ENCODE assay signal across 11 mouse cellular contexts in genomic region chr6:117613656-117614350, GRCm38 (mm10).
DNase-seq lines count a peak whose midpoint lies in the region; ATAC-seq and TF ChIP-seq lines count a peak whose summit lies in the region.
"Had no signal": no experiment of that assay in that cellular context is flagged by ENCODE, and none has a peak within 500 bp of the region (broad histone marks: within the 10 kb centered on the region; RNA-seq: fewer than 3 reads in every experiment).

No protein-coding gene starts in this region.

- no peak for DNase-seq in lung, adult 2 months
- DNase-seq in kidney, adult 9 months: peak; percentile 24
- DNase-seq in B cell, adult 2 months: no peak
- DNase-seq: adrenal gland, postnatal 25 days had no signal

- H3K4me3 ChIP-seq in forebrain, embryonic 16.5 days (replicated peaks; ENCODE audit: low read length): no peak overlapping the region
- no peak overlapping the region for H3K4me3 ChIP-seq in forebrain, embryonic 15.5 days
- H3K4me3 ChIP-seq in lung, embryonic 16.5 days (ENCODE audit: low read length): no peak overlapping the region
- no peak overlapping the region for H3K4me3 ChIP-seq in lung, adult 2 months (replicated peaks; ENCODE audit: extremely low read depth, low read depth, low read length)
- no peak overlapping the region for H3K4me3 ChIP-seq in stomach, embryonic 16.5 days (replicated peaks; ENCODE audit: low read length)
- H3K4me3 ChIP-seq: hindbrain, embryonic 15.5 days; midbrain, embryonic 10.5 days had no signal

- peak; percentile 49; the same call in 1 of the 2 replicates for ATAC-seq in forebrain, embryonic 16.5 days
- ATAC-seq in forebrain, embryonic 15.5 days (replicated peaks): no peak
- 0 out of 2 replicates have a peak, but pooled peaks have one; percentile 17 for ATAC-seq in lung, embryonic 16.5 days (ENCODE audit: low read depth)
- ATAC-seq in stomach, embryonic 16.5 days (ENCODE audit: insufficient read depth, low FRiP score): peak; percentile 11; the same call in 1 of the 2 replicates
- ATAC-seq in megakaryocyte, adult 5-6 weeks (ENCODE audit: poor library complexity, severe bottlenecking): no peak

- TF ChIP-seq POLR2A in lung, adult 2 months (IDR thresholded peaks at IDR 0.05; ENCODE audit: borderline replicate concordance, extremely low read depth, low read depth, low read length): no peak

- no peaks in the 10 kb centered on the region for H3K36me3 ChIP-seq in forebrain, embryonic 16.5 days (ENCODE audit: control insufficient read depth, insufficient read depth)
- no peaks in the 10 kb centered on the region for H3K36me3 ChIP-seq in forebrain, embryonic 15.5 days
- no peaks in the 10 kb centered on the region for H3K36me3 ChIP-seq in lung, embryonic 16.5 days (ENCODE audit: control insufficient read depth, insufficient read depth, low read length)
- no peaks in the 10 kb centered on the region for H3K36me3 ChIP-seq in stomach, embryonic 16.5 days (ENCODE audit: control insufficient read depth, insufficient read depth, low read length)
- H3K36me3 ChIP-seq: hindbrain, embryonic 15.5 days; midbrain, embryonic 10.5 days had no signal

- H3K9ac ChIP-seq in forebrain, embryonic 16.5 days (replicated peaks; ENCODE audit: low read depth, low read length): no peak overlapping the region
- H3K9ac ChIP-seq in forebrain, embryonic 15.5 days (replicated peaks): no peak overlapping the region
- H3K9ac ChIP-seq in lung, embryonic 16.5 days (ENCODE audit: low read length): no peak overlapping the region
- H3K9ac ChIP-seq in stomach, embryonic 16.5 days (ENCODE audit: low read length): no peak overlapping the region
- H3K9ac ChIP-seq: hindbrain, embryonic 15.5 days had no signal

- H3K9me3 ChIP-seq in forebrain, embryonic 16.5 days (ENCODE audit: control insufficient read depth, low read length): no peaks in the 10 kb centered on the region
- no peaks in the 10 kb centered on the region for H3K9me3 ChIP-seq in forebrain, embryonic 15.5 days
- no peaks in the 10 kb centered on the region for H3K9me3 ChIP-seq in lung, embryonic 16.5 days (ENCODE audit: control insufficient read depth, low read length)
- H3K9me3 ChIP-seq in stomach, embryonic 16.5 days (replicated peaks; ENCODE audit: control insufficient read depth, low read length): no peaks in the 10 kb centered on the region
- H3K9me3 ChIP-seq: hindbrain, embryonic 15.5 days; midbrain, embryonic 10.5 days had no signal

- WGBS in forebrain, embryonic 16.5 days: 66% methylated on average over 11 of the region's 11 CpGs
- 75% methylated on average over 11 of the region's 11 CpGs for WGBS in forebrain, embryonic 15.5 days
- 52% methylated on average over 11 of the region's 11 CpGs for WGBS in lung, embryonic 16.5 days
- 59% methylated on average over 11 of the region's 11 CpGs for WGBS in lung, adult 2 months
- WGBS in stomach, embryonic 16.5 days: 26% methylated on average over 11 of the region's 11 CpGs

- H3K27ac ChIP-seq in forebrain, embryonic 16.5 days (ENCODE audit: low read length): no peak overlapping the region
- H3K27ac ChIP-seq in forebrain, embryonic 15.5 days (replicated peaks): no peak overlapping the region
- H3K27ac ChIP-seq in lung, embryonic 16.5 days (ENCODE audit: low read length): no peak overlapping the region
- peak overlapping the region; percentile 75 for H3K27ac ChIP-seq in stomach, embryonic 16.5 days (ENCODE audit: low read length)
- H3K27ac ChIP-seq: hindbrain, embryonic 15.5 days; midbrain, embryonic 10.5 days had no signal

- no peaks in the 10 kb centered on the region for H3K27me3 ChIP-seq in forebrain, embryonic 16.5 days (replicated peaks; ENCODE audit: control insufficient read depth, insufficient read depth, low read length)
- H3K27me3 ChIP-seq in forebrain, embryonic 15.5 days: no peaks in the 10 kb centered on the region
- no peaks in the 10 kb centered on the region for H3K27me3 ChIP-seq in lung, embryonic 16.5 days (ENCODE audit: control insufficient read depth, insufficient read depth, low read depth, low read length)
- no peaks in the 10 kb centered on the region for H3K27me3 ChIP-seq in stomach, embryonic 16.5 days (ENCODE audit: control insufficient read depth, insufficient read depth, low read length)
- H3K27me3 ChIP-seq: hindbrain, embryonic 15.5 days had no signal

- H3K4me2 ChIP-seq in forebrain, embryonic 16.5 days (ENCODE audit: low read length): no peak overlapping the region
- H3K4me2 ChIP-seq in forebrain, embryonic 15.5 days (replicated peaks): no peak overlapping the region
- H3K4me2 ChIP-seq in lung, embryonic 16.5 days (ENCODE audit: low read depth, low read length): no peak overlapping the region
- peak overlapping the region; percentile 28; the same call in 1 of the 2 replicates for H3K4me2 ChIP-seq in stomach, embryonic 16.5 days (ENCODE audit: low read depth, low read length)
- H3K4me2 ChIP-seq: hindbrain, embryonic 15.5 days had no signal

- H3K4me1 ChIP-seq in forebrain, embryonic 16.5 days (replicated peaks; ENCODE audit: control insufficient read depth, insufficient read depth, low read length): no peaks in the 10 kb centered on the region
- no peaks in the 10 kb centered on the region for H3K4me1 ChIP-seq in forebrain, embryonic 15.5 days
- H3K4me1 ChIP-seq in lung, embryonic 16.5 days (replicated peaks; ENCODE audit: control insufficient read depth, insufficient read depth, low read length): peaks cover 2% of the 10 kb centered on the region; the same call in 1 of the 2 replicates
- H3K4me1 ChIP-seq in lung, adult 2 months (ENCODE audit: control insufficient read depth, insufficient read depth, low read length): peaks cover 2% of the 10 kb centered on the region
- H3K4me1 ChIP-seq in stomach, embryonic 16.5 days (ENCODE audit: control insufficient read depth, insufficient read depth, low read length): peaks cover 29% of the 10 kb centered on the region
- H3K4me1 ChIP-seq: hindbrain, embryonic 15.5 days had no signal

- no peak for TF ChIP-seq CTCF in lung, adult 2 months (IDR thresholded peaks at IDR 0.05; ENCODE audit: insufficient read depth, low read length)

Comparison
In these comparisons a context has a peak if more than half of its experiments do, and no peak if none do; other contexts are left out.
1. ATAC-seq: peak in forebrain, embryonic 16.5 days (single experiment), lung, embryonic 16.5 days (single experiment) and stomach, embryonic 16.5 days (single experiment); none in forebrain, embryonic 15.5 days (single experiment) and megakaryocyte, adult 5-6 weeks (single experiment).